Mouse (Mus musculus) G1E (cell line): ENCODE measurements at regions not wholly inside any gene's neighbourhood (a gene's known extent, or its start where the extent isn't known, plus 50 kb on each side); places are given as distances from the start of the nearest gene placed in this dataset.

Experiments used
- CTCF ChIP-seq: IDR thresholded peaks from 2 replicates; pipeline ENCODE4 v1.5.1; 2012; ENCODE audit warnings: low read depth, low read length, inconsistent platforms, mixed read lengths
- GATA1 ChIP-seq: IDR thresholded peaks from 2 replicates; pipeline ENCODE4 v1.6.1; 2012; ENCODE audit warnings: borderline replicate concordance, low read length, inconsistent platforms, mixed read lengths
- GATA2 ChIP-seq: IDR thresholded peaks from 2 replicates; pipeline ENCODE4 v1.6.1; 2012; ENCODE audit warnings: low read depth, low read length, inconsistent platforms, borderline replicate concordance
- POLR2AphosphoS5 ChIP-seq: IDR thresholded peaks from 2 replicates; pipeline ENCODE4 v1.6.1; 2012; ENCODE audit warnings: low read depth, low read length, inconsistent platforms; ENCODE audit not compliant: insufficient replicate concordance
- TAL1 ChIP-seq: conservative IDR thresholded peaks from 2 replicates; pipeline ENCODE4 v1.6.1; 2012; ENCODE audit warnings: low read depth, low read length, inconsistent platforms, mixed read lengths

DNA sequence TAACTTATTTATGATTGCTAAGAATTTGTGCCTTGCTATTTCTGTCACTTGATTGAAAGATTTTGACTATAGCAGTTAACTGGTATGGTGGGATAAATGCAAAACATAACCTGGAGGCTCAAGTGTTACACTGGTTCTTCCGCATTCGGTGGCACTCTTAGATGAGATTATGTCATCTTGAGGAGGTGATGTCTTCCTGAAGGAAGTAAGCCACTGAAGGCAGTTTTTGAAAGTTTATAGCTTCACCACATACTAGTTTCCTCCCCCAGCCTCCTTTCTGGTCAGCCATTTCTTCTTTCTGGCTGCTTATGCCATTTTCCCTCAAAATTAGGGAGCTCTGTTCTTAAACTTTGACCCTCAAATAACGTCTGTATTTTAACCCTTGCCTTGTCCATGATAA is 710.3 kb upstream of the Slit2 start:
- TF ChIP-seq CTCF (no peak), GATA2 (no peak), POLR2AphosphoS5 (no peak), TAL1 (no peak), GATA1 (no peak)
